Mouse (Mus musculus): Measurements from ENCODE around the gene Ubxn6.

DNA sequence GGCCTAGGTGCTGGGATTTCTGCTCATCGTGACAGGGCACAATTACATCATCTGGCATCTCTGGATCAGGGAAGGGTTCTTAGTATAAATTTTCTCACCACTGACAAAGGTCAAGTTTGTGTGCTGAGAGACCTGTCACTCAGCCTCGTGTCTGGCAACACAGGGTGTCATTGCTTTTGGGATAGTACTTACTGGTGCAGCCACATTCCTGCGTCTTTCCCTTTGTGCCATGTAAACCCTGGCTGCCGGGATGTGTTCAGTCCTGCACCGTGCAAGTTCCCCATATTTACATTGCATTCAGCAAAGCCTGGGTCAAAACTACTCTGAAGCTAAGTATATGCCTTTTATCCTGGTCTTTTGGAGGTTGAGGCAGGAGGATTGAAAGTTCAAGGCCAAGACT, 23.5 kb downstream of the Ubxn6 start:
- TF ChIP-seq CTCF (IDR thresholded peaks at IDR 0.05; ENCODE audit: insufficient read depth, low read length) (no peak), POLR2A (IDR thresholded peaks at IDR 0.05; ENCODE audit: borderline replicate concordance, extremely low read depth, low read depth, low read length) (no peak)
